Mouse (Mus musculus): ENCODE results near the gene Gm28845. TPM values are rescaled to one million over a fixed set of nuclear protein-coding genes. Genes with fewer than 3 reads are reported as not detected.

Gene Gm28845
- total and polyA plus RNA-seq, 3 experiments, result not detected

- no peaks in the 10 kb centered on the region for H3K4me1 ChIP-seq (ENCODE audit: control insufficient read depth in 1 of 2, insufficient read depth in 2 of 2, low read length in 2 of 2)
- H3K9ac ChIP-seq (ENCODE audit: control insufficient read depth, low read depth, low read length, poor library complexity, severe bottlenecking), result no peak overlapping the region
- H3K36me3 ChIP-seq (ENCODE audit: control insufficient read depth in 1 of 2, insufficient read depth in 2 of 2, low read length in 2 of 2), result no peaks in the 10 kb centered on the region
- H3K4me3 ChIP-seq (ENCODE audit: control insufficient read depth in 1 of 2, insufficient read depth in 1 of 2, low read depth in 2 of 2, low read length in 2 of 2), result no peak overlapping the region
- H3K27me3 ChIP-seq (ENCODE audit: control insufficient read depth in 1 of 2, insufficient read depth in 2 of 2, low read length in 2 of 2), result no peaks in the 10 kb centered on the region
- DNase-seq (ENCODE audit: low read depth, low spot score), result no peak
- H3K9me3 ChIP-seq (replicated peaks; ENCODE audit: insufficient read depth, low read length), result no peaks in the 10 kb centered on the region
- TF ChIP-seq JUND (IDR thresholded peaks at IDR 0.05; ENCODE audit: low read depth, low read length), result no peak
- no peak for TF ChIP-seq MYC (IDR thresholded peaks at IDR 0.05; ENCODE audit: low read depth, low read length)
- no peak for TF ChIP-seq E2F4 (IDR thresholded peaks at IDR 0.05; ENCODE audit: borderline replicate concordance, low read depth, low read length)
- TF ChIP-seq MEF2A (IDR thresholded peaks at IDR 0.05; ENCODE audit: extremely low read depth, insufficient replicate concordance, low read depth, low read length, poor library complexity, severe bottlenecking), result no peak
- no peak for TF ChIP-seq RCOR1 (IDR thresholded peaks at IDR 0.05; ENCODE audit: low read depth, low read length)
- no peak for TF ChIP-seq ETS1 (IDR thresholded peaks at IDR 0.05; ENCODE audit: low read depth, low read length)
- H3K27ac ChIP-seq (ENCODE audit: control insufficient read depth, low read depth, low read length), result no peak overlapping the region
- H3K79me2 ChIP-seq (ENCODE audit: control insufficient read depth, insufficient read depth, low read length, poor library complexity), result no peaks in the 10 kb centered on the region
These were observed 51.5 kb downstream of the Gm28845 start for GRCm38 (mm10) chr1:65067842-65068241.

GRCm38 (mm10) chr1:65064201-65064600 is 55.2 kb downstream of the Gm28845 start:
- Histone ChIP-seq H3K27me3 (ENCODE audit: control insufficient read depth in 1 of 2, insufficient read depth in 2 of 2, low read length in 2 of 2) (peaks cover 0 to 1% of the 10 kb centered on the region in 2 experiments; a peak in 1 of 4 replicates), H3K27ac (ENCODE audit: control insufficient read depth, low read depth, low read length) (no peak overlapping the region), H3K79me2 (ENCODE audit: control insufficient read depth, insufficient read depth, low read length, poor library complexity) (no peaks in the 10 kb centered on the region), H3K9me3 (replicated peaks; ENCODE audit: insufficient read depth, low read length) (no peaks in the 10 kb centered on the region), H3K4me3 (ENCODE audit: control insufficient read depth in 1 of 2, insufficient read depth in 1 of 2, low read depth in 2 of 2, low read length in 2 of 2) (no peak overlapping the region), H3K36me3 (ENCODE audit: control insufficient read depth in 1 of 2, insufficient read depth in 2 of 2, low read length in 2 of 2) (no peaks in the 10 kb centered on the region), H3K9ac (ENCODE audit: control insufficient read depth, low read depth, low read length, poor library complexity, severe bottlenecking) (no peak overlapping the region), H3K4me1 (ENCODE audit: control insufficient read depth in 1 of 2, insufficient read depth in 2 of 2, low read length in 2 of 2) (no peaks in the 10 kb centered on the region)
- no peak for DNase-seq (ENCODE audit: low read depth, low spot score)
- TF ChIP-seq CHD2 (IDR thresholded peaks at IDR 0.05; ENCODE audit: low read length), result no peak
- no peak for TF ChIP-seq POLR2AphosphoS2 (IDR thresholded peaks at IDR 0.05; ENCODE audit: low read length)
- no peak for TF ChIP-seq MAFK (IDR thresholded peaks at IDR 0.05; ENCODE audit: borderline replicate concordance, low read depth, low read length)

- no peaks in the 10 kb centered on the region for H3K9me3 ChIP-seq (replicated peaks; ENCODE audit: insufficient read depth, low read length)
- H3K4me3 ChIP-seq (ENCODE audit: control insufficient read depth in 1 of 2, insufficient read depth in 1 of 2, low read depth in 2 of 2, low read length in 2 of 2), result no peak within 1 kb of the TSS
- H3K27ac ChIP-seq (ENCODE audit: control insufficient read depth, low read depth, low read length), result no peak within 1 kb of the TSS
- no peak within 1 kb of the TSS for H3K9ac ChIP-seq (ENCODE audit: control insufficient read depth, low read depth, low read length, poor library complexity, severe bottlenecking)
- DNase-seq (ENCODE audit: low read depth, low spot score), result no peak
- peaks cover 0 to 1% of the 10 kb centered on the region in 2 experiments; a peak in 1 of 4 replicates for H3K27me3 ChIP-seq (ENCODE audit: control insufficient read depth in 1 of 2, insufficient read depth in 2 of 2, low read length in 2 of 2)
- TF ChIP-seq TBP (IDR thresholded peaks at IDR 0.05; ENCODE audit: low read depth, low read length) (no peak), UBTF (IDR thresholded peaks at IDR 0.05; ENCODE audit: borderline replicate concordance, insufficient read depth, low read depth, low read length) (no peak), KAT2A (conservative IDR thresholded peaks at IDR 0.05; ENCODE audit: low read depth, low read length) (no peak), EP300 (IDR thresholded peaks at IDR 0.05; ENCODE audit: low read depth in 1 of 2, low read length in 2 of 2) (no peak), MYC (IDR thresholded peaks at IDR 0.05; ENCODE audit: low read depth, low read length) (no peak), CHD2 (IDR thresholded peaks at IDR 0.05; ENCODE audit: low read length) (no peak), JUND (IDR thresholded peaks at IDR 0.05; ENCODE audit: low read depth, low read length) (no peak), NRF1 (IDR thresholded peaks at IDR 0.05; ENCODE audit: insufficient read depth, low read depth, low read length, poor library complexity, severe bottlenecking) (no peak), MAFK (IDR thresholded peaks at IDR 0.05; ENCODE audit: borderline replicate concordance, low read depth, low read length) (no peak), TAL1 (IDR thresholded peaks at IDR 0.05; ENCODE audit: low read length) (no peak), ELF1 (IDR thresholded peaks at IDR 0.05; ENCODE audit: low read depth, low read length) (no peak), MAX (IDR thresholded peaks at IDR 0.05; ENCODE audit: low read length) (no peak), BHLHE40 (IDR thresholded peaks at IDR 0.05; ENCODE audit: borderline replicate concordance, low read depth, low read length) (no peak), ZC3H11A (IDR thresholded peaks at IDR 0.05; ENCODE audit: low read depth, low read length) (no peak), MXI1 (IDR thresholded peaks at IDR 0.05; ENCODE audit: low read depth, low read length) (no peak), GABPA (IDR thresholded peaks at IDR 0.05; ENCODE audit: low read depth, low read length) (no peak), CHD1 (IDR thresholded peaks at IDR 0.05; ENCODE audit: low read depth, low read length) (no peak), RCOR1 (IDR thresholded peaks at IDR 0.05; ENCODE audit: low read depth, low read length) (no peak), E2F4 (IDR thresholded peaks at IDR 0.05; ENCODE audit: borderline replicate concordance, low read depth, low read length) (no peak), ZKSCAN1 (IDR thresholded peaks at IDR 0.05; ENCODE audit: low read depth, low read length) (no peak)
- no peaks in the 10 kb centered on the region for H3K36me3 ChIP-seq (ENCODE audit: control insufficient read depth in 1 of 2, insufficient read depth in 2 of 2, low read length in 2 of 2)
- H3K79me2 ChIP-seq (ENCODE audit: control insufficient read depth, insufficient read depth, low read length, poor library complexity), result no peaks in the 10 kb centered on the region
- H3K4me1 ChIP-seq (ENCODE audit: control insufficient read depth in 1 of 2, insufficient read depth in 2 of 2, low read length in 2 of 2), result no peaks in the 10 kb centered on the region
These were observed 56.0 kb downstream of the Gm28845 start, which contains the start of gene Crygd for GRCm38 (mm10) chr1:65063352-65063751. TSS of gene Crygd (minus strand) at chr1:65063452.

Data from MEL (cell line).